Mouse (Mus musculus): ENCODE measurements around the gene Fabp1. TPM values are rescaled to one million over a fixed set of nuclear protein-coding genes. Genes with fewer than 3 reads are reported as not detected.

Gene Fabp1
- polyA plus RNA-seq, 1 experiment = not detected

DNA sequence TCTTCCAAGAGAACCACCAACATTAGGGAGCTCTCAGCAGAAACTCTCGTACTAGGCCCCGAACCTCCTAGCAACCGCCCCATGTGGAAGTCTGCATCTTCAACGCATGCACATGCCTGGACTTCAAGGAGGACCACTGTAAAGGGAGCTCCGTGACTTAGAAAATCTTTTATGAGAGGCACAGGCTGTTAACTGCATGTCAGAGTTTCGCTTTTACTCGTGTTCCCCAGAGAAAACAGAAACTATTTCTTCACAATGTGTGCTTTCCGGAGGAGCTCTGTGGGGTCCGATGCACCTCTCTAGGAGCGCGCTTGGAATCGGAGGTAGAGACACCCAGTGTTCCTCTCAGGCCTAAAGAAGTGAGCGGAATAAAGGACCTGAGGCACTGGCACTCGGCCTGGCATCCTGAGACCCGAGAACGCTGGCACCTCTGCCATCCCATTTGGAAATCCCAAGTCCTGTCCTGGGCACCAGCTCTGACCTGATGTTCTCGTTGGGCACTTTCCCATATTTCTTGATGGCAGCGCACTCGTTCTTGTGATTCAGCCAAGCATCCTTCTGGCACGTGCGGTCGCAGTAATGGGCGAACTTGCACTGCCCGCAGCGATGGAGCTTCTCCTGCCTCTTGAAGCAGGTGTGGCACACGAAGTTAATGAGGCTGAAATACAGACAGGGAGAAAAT lies 39.6 kb downstream of the Fabp1 start:
- Histone ChIP-seq H3K4me1 (ENCODE audit: control insufficient read depth, insufficient read depth, low read length) (no peaks in the 10 kb centered on the region), H3K27me3 (ENCODE audit: control insufficient read depth, insufficient read depth, low read length) (no peaks in the 10 kb centered on the region), H3K4me3 (replicated peaks; ENCODE audit: insufficient read depth, low read depth, low read length) (no peak overlapping the region), H3K27ac (ENCODE audit: insufficient read depth, low read length) (no peak overlapping the region)
- TF ChIP-seq POLR2A (IDR thresholded peaks at IDR 0.05; ENCODE audit: borderline replicate concordance, insufficient read depth, low read length) (no peak), CTCF (IDR thresholded peaks at IDR 0.05; ENCODE audit: borderline replicate concordance, insufficient read depth, low read depth, low read length) (no peak)
- no peak for DNase-seq
- WGBS = 31% methylated on average over 26 of the region's 26 CpGs

DNA sequence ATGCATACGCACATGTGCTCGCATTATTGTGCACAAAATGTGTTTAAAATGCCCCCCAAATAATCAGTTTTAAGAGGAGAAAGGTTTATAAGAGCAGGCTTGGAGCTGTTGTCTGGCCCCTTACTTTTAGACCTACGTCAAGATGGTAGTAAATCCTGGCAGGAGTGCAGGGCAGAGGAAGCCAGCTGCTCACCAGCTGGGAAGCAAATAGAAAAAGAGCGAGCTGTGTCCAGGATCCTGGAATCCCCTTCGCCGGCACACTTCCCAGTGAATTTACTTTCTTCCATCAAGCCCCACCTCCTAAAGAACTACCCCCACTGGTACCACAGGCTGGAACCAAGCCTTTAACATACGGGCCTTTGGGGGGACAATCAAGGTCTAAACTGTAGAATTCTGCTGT lies 41.2 kb downstream of the Fabp1 start:
- WGBS = 43% methylated on average over 7 of the region's 7 CpGs
- TF ChIP-seq CTCF (IDR thresholded peaks at IDR 0.05; ENCODE audit: borderline replicate concordance, insufficient read depth, low read depth, low read length) (no peak), POLR2A (IDR thresholded peaks at IDR 0.05; ENCODE audit: borderline replicate concordance, insufficient read depth, low read length) (no peak)
- no peak for DNase-seq
- H3K27me3 ChIP-seq (ENCODE audit: control insufficient read depth, insufficient read depth, low read length) = no peaks in the 10 kb centered on the region
- H3K4me3 ChIP-seq (replicated peaks; ENCODE audit: insufficient read depth, low read depth, low read length) = no peak overlapping the region
- H3K27ac ChIP-seq (ENCODE audit: insufficient read depth, low read length) = no peak overlapping the region
- no peaks in the 10 kb centered on the region for H3K4me1 ChIP-seq (ENCODE audit: control insufficient read depth, insufficient read depth, low read length)

DNA sequence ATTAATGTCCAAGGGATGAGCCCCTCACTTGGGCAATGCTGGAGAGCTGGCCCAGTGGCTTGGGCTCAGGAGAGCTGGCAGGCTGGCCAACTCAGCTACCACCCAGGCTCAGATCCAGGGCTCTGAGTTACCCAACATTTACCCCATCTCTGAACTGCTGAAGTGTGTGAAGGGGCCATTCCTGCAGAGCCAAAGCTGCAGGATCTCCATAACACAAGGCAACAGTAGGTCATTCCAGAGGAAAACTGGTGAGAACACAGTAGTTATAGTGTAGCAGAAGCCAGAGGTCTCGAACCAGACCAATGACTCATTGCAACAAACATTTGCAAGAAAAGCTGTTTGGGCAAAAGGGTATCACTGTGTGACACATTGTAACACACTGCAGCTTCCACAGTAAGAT lies 43.2 kb downstream of the Fabp1 start:
- WGBS = 94% methylated on average over 1 of the region's 1 CpGs
- Histone ChIP-seq H3K27ac (ENCODE audit: insufficient read depth, low read length) (no peak overlapping the region), H3K27me3 (ENCODE audit: control insufficient read depth, insufficient read depth, low read length) (no peaks in the 10 kb centered on the region), H3K4me3 (replicated peaks; ENCODE audit: insufficient read depth, low read depth, low read length) (no peak overlapping the region), H3K4me1 (ENCODE audit: control insufficient read depth, insufficient read depth, low read length) (no peaks in the 10 kb centered on the region)
- TF ChIP-seq CTCF (IDR thresholded peaks at IDR 0.05; ENCODE audit: borderline replicate concordance, insufficient read depth, low read depth, low read length) = no peak
- no peak for TF ChIP-seq POLR2A (IDR thresholded peaks at IDR 0.05; ENCODE audit: borderline replicate concordance, insufficient read depth, low read length)
- DNase-seq = no peak

DNA sequence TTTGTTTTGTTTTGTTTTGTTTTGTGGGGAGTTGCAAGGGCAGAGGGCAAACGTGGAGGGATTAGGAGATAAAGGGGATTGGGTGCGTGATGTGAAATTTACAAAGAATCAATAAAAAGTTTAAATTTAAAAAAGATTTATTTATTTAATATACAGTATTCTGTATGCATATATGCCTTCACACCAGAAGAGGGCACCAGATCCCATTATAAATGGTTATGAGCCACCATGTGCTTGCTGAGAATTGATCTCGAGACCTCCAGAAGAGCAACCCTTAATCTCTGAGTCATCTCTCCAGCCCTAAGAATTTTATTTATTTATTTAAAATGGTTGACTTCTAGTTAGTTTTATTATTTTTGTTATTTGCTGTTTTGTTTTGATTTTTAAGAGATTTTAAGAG lies 43.6 kb downstream of the Fabp1 start:
- TF ChIP-seq CTCF (IDR thresholded peaks at IDR 0.05; ENCODE audit: borderline replicate concordance, insufficient read depth, low read depth, low read length) = no peak
- TF ChIP-seq POLR2A (IDR thresholded peaks at IDR 0.05; ENCODE audit: borderline replicate concordance, insufficient read depth, low read length) = no peak
- WGBS = 89% methylated on average over 3 of the region's 3 CpGs
- DNase-seq = no peak
- H3K4me1 ChIP-seq (ENCODE audit: control insufficient read depth, insufficient read depth, low read length) = no peaks in the 10 kb centered on the region
- H3K4me3 ChIP-seq (replicated peaks; ENCODE audit: insufficient read depth, low read depth, low read length) = no peak overlapping the region
- H3K27me3 ChIP-seq (ENCODE audit: control insufficient read depth, insufficient read depth, low read length) = no peaks in the 10 kb centered on the region
- H3K27ac ChIP-seq (ENCODE audit: insufficient read depth, low read length) = no peak overlapping the region

DNA sequence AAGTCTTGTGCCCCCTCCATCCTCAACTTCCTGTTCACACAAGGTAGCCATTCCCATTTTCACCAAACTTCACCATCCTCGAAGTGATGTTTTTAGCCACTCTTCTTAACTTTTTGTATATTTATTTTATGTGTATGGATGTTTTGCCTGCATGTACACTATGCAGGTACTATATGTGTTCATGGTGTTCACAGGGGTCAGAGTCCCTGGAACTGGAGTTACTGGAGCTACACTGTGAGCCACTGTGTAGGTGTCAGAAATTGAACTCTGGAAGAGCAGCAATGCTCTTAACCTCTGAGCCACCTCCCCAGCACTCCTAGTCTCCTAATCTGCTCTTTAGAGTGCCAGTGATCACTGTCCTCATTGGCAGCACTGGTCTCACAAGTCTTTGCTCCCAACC lies 48.8 kb downstream of the Fabp1 start:
- H3K4me1 ChIP-seq (ENCODE audit: control insufficient read depth, insufficient read depth, low read length) = no peaks in the 10 kb centered on the region
- TF ChIP-seq CTCF (IDR thresholded peaks at IDR 0.05; ENCODE audit: borderline replicate concordance, insufficient read depth, low read depth, low read length) (no peak), POLR2A (IDR thresholded peaks at IDR 0.05; ENCODE audit: borderline replicate concordance, insufficient read depth, low read length) (no peak)
- DNase-seq = no peak
- no peak overlapping the region for H3K4me3 ChIP-seq (replicated peaks; ENCODE audit: insufficient read depth, low read depth, low read length)
- WGBS = 97% methylated on average over 1 of the region's 1 CpGs
- H3K27ac ChIP-seq (ENCODE audit: insufficient read depth, low read length) = no peak overlapping the region
- no peaks in the 10 kb centered on the region for H3K27me3 ChIP-seq (ENCODE audit: control insufficient read depth, insufficient read depth, low read length)

DNA sequence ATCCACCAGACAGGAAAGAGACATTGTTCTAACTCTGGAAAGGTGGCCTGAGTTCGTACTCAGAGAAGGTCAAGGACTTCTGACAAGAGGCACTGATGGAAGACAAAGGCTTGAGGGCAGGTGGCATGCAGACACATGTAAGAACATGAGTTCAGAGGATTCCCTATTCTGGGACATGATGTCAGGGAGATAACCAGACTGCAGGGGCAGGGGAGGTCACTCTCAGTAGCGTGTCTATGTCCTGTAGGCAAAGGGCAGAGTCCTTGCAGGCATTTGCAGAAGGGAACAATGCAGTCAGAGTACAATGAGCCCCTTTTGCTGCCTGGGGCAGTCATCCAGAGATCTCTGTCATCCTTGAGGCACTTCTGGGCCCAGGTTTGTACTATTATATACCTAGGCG lies 50.0 kb downstream of the Fabp1 start:
- Histone ChIP-seq H3K27me3 (ENCODE audit: control insufficient read depth, insufficient read depth, low read length) (no peaks in the 10 kb centered on the region), H3K4me1 (ENCODE audit: control insufficient read depth, insufficient read depth, low read length) (no peaks in the 10 kb centered on the region), H3K27ac (ENCODE audit: insufficient read depth, low read length) (no peak overlapping the region), H3K4me3 (replicated peaks; ENCODE audit: insufficient read depth, low read depth, low read length) (no peak overlapping the region)
- DNase-seq = no peak
- WGBS = 63% methylated on average over 3 of the region's 3 CpGs
- no peak for TF ChIP-seq CTCF (IDR thresholded peaks at IDR 0.05; ENCODE audit: borderline replicate concordance, insufficient read depth, low read depth, low read length)

DNA sequence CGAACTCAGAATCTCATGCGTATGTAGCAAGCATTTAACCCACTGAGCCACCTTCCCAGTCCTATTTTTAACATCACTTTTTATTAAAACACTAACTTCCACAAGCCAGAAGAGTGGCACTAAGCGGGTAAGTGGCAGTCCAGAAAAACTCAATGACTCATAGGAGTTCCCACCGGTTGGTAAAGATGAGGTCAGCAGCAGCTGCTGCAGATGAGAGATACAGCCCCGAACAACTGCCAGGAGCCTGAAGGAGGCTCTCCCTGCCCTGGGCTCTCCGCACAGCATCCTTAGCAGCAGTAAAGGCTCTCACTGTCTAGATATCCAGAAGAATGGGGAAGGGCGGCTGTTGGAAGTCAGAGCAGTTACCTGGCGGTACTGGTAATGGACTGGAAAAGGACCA lies 51.3 kb downstream of the Fabp1 start:
- H3K27me3 ChIP-seq (ENCODE audit: control insufficient read depth, insufficient read depth, low read length) = no peaks in the 10 kb centered on the region
- no peak overlapping the region for H3K4me3 ChIP-seq (replicated peaks; ENCODE audit: insufficient read depth, low read depth, low read length)
- 84% methylated on average over 8 of the region's 8 CpGs for whole genome bisulfite sequencing
- no peaks in the 10 kb centered on the region for H3K4me1 ChIP-seq (ENCODE audit: control insufficient read depth, insufficient read depth, low read length)
- H3K27ac ChIP-seq (ENCODE audit: insufficient read depth, low read length) = no peak overlapping the region
- no peak for TF ChIP-seq POLR2A (IDR thresholded peaks at IDR 0.05; ENCODE audit: borderline replicate concordance, insufficient read depth, low read length)
- TF ChIP-seq CTCF (IDR thresholded peaks at IDR 0.05; ENCODE audit: borderline replicate concordance, insufficient read depth, low read depth, low read length) = no peak
- DNase-seq = no peak

DNA sequence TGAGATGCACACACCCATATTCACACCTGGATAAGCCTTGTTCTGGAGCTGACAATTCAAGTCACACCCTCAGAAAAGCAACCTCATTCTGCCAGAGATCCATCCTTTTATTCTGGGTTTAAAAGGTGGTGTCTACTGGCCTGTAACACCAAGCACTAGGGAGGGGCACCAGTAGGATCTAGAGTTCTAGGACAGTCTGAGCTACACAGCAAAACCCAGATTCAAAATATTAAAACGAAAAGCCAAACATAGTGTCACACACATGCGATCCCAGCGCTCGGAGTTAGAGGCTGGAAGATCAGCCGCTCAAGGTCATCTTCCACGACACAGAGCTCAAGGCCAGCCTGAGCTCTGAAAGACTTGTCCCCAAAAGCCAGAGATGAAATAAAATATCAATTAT lies 54.8 kb downstream of the Fabp1 start:
- 95% methylated on average over 6 of the region's 6 CpGs for WGBS
- H3K27ac ChIP-seq (ENCODE audit: insufficient read depth, low read length) = no peak overlapping the region
- DNase-seq = no peak
- TF ChIP-seq POLR2A (IDR thresholded peaks at IDR 0.05; ENCODE audit: borderline replicate concordance, insufficient read depth, low read length) (no peak), CTCF (IDR thresholded peaks at IDR 0.05; ENCODE audit: borderline replicate concordance, insufficient read depth, low read depth, low read length) (no peak)
- H3K4me3 ChIP-seq (replicated peaks; ENCODE audit: insufficient read depth, low read depth, low read length) = no peak overlapping the region
- H3K27me3 ChIP-seq (ENCODE audit: control insufficient read depth, insufficient read depth, low read length) = no peaks in the 10 kb centered on the region
- H3K4me1 ChIP-seq (ENCODE audit: control insufficient read depth, insufficient read depth, low read length) = no peaks in the 10 kb centered on the region

Other genes starting within 250 kb of the Fabp1 start
- not detected in 2 replicates for gene Foxi3, start 243.3 kb upstream of the Fabp1 start, polyA plus RNA-seq (2012; rRNA removed)
- gene Thnsl2, start 55.4 kb upstream of the Fabp1 start, polyA plus RNA-seq (2012; rRNA removed) = 6.5 and 6.6 TPM in 2 replicates
- gene Krcc1, start 71.8 kb downstream of the Fabp1 start, polyA plus RNA-seq (2012; rRNA removed) = 19.3 and 20.5 TPM in 2 replicates
- 3.1 and 5.0 TPM in 2 replicates for gene Smyd1, start 122.4 kb downstream of the Fabp1 start, polyA plus RNA-seq (2012; rRNA removed)
- gene Cd8b1, start 123.0 kb downstream of the Fabp1 start, polyA plus RNA-seq (2012; rRNA removed) = not detected in 2 replicates
- gene Cd8a, start 173.6 kb downstream of the Fabp1 start, polyA plus RNA-seq (2012; rRNA removed) = 0.03 TPM in 1 of 2 replicates, not detected in the other
- 110 and 113 TPM in 2 replicates for gene Rmnd5a, start 240.8 kb downstream of the Fabp1 start, polyA plus RNA-seq (2012; rRNA removed)

All from cerebellum, adult 2 months (tissue).